Mouse (Mus musculus) stomach, embryonic 14.5 days (tissue): ENCODE data around the gene Gdi1. TPM values are rescaled to one million over a fixed set of nuclear protein-coding genes. Genes with fewer than 3 reads are reported as not detected.

ENCODE experiments used
- ATAC-seq: fragments of 200-750 bp; cut with Nextera tagmentation; 2 replicates; pipeline ENCODE4 v1.8.0; 2017; ENCODE audit warnings: low read depth, moderate TSS enrichment; ENCODE audit not compliant: insufficient number of reproducible peaks, insufficient read depth, low FRiP score
- H3K27ac ChIP-seq: fragments of 300-500 bp; sonication (generic); 2 replicates; pipeline ENCODE4 v1.5.1; 2014; ENCODE audit warnings: mild to moderate bottlenecking, low read length, moderate library complexity, mixed read lengths
- H3K27me3 ChIP-seq: fragments of 300-500 bp; sonication (generic); 2 replicates; pipeline ENCODE4 v1.6.1; 2014; ENCODE audit warnings: low read length, control low read depth, mixed read lengths; ENCODE audit not compliant: control insufficient read depth, insufficient read depth
- H3K36me3 ChIP-seq: fragments of 300-500 bp; sonication (generic); 2 replicates; pipeline ENCODE4 v1.6.1; 2014; ENCODE audit warnings: mild to moderate bottlenecking, control low read depth, low read length, moderate library complexity, mixed read lengths; ENCODE audit not compliant: control insufficient read depth, insufficient read depth
- H3K4me1 ChIP-seq: fragments of 300-500 bp; sonication (generic); 2 replicates; pipeline ENCODE4 v1.6.1; 2014; ENCODE audit warnings: low read length, control low read depth, mixed read lengths; ENCODE audit not compliant: control insufficient read depth, insufficient read depth
- H3K4me2 ChIP-seq: fragments of 300-500 bp; sonication (generic); replicated peaks from 2 replicates; pipeline ENCODE4 v1.6.1; 2014; ENCODE audit warnings: low read depth, low read length, control low read depth
- H3K4me3 ChIP-seq: fragments of 300-500 bp; sonication (generic); 2 replicates; pipeline ENCODE4 v1.5.1; 2014; ENCODE audit warnings: low read depth, low read length, control low read depth
- H3K9ac ChIP-seq: fragments of 300-500 bp; sonication (generic); replicated peaks from 2 replicates; pipeline ENCODE4 v1.6.1; 2014; ENCODE audit warnings: low read depth, mild to moderate bottlenecking, control low read depth, low read length, moderate library complexity, mixed read lengths
- H3K9me3 ChIP-seq: fragments of 300-500 bp; sonication (generic); 2 replicates; pipeline ENCODE4 v1.6.1; 2016; ENCODE audit warnings: low read depth, low read length, control low read depth; ENCODE audit not compliant: control insufficient read depth
- WGBS: fragments of 180-500 bp; shearing (Covaris S2); extraction: QIAGEN DNeasy Blood & Tissue Kit; methylation state at CpG from one replicate; pipeline ENCODE4 v1.1.7; 2014; 5-methylcytosine and 5-hydroxymethylcytosine counted together
- polyA plus RNA-seq: library from polyadenylated mRNA; unstranded; fragments of >200 nt; fragmentation: Nextera tagmentation; extraction: Ambion mirVana; gene quantifications from 2 replicates; pipeline ENCODE4 v1.2.1, GENCODE M21; 2014

Gene Gdi1
- polyA plus RNA-seq, 1 experiment from 2014 or later: 193 TPM

GRCm38 (mm10) chrX:74299721-74300120 is 5.1 kb upstream of the Gdi1 start:
- H3K9me3 ChIP-seq: no peaks in the 10 kb centered on the region
- 70% methylated on average over 3 of the region's 3 CpGs for WGBS
- H3K27me3 ChIP-seq: no peaks in the 10 kb centered on the region
- no peak overlapping the region for H3K27ac ChIP-seq
- H3K4me1 ChIP-seq: no peaks in the 10 kb centered on the region
- no peak overlapping the region for H3K4me3 ChIP-seq
- no peak overlapping the region for H3K9ac ChIP-seq
- H3K36me3 ChIP-seq: peaks cover 7% of the 10 kb centered on the region; the same call in 1 of the 2 replicates
- ATAC-seq: no peak
- no peak overlapping the region for H3K4me2 ChIP-seq

GRCm38 (mm10) chrX:74312540-74313464 is 8.0 kb downstream of the Gdi1 start, which contains the start of gene Fam50a:
TSS of gene Fam50a (plus strand) at chrX:74313033.
- H3K9me3 ChIP-seq: no peaks in the 10 kb centered on the region
- peaks cover 14% of the 10 kb centered on the region for H3K36me3 ChIP-seq
- WGBS: 17% methylated on average over 59 of the region's 59 CpGs
- peak within 1 kb of the TSS; percentile 55 for H3K4me3 ChIP-seq
- H3K4me1 ChIP-seq: no peaks in the 10 kb centered on the region
- H3K9ac ChIP-seq: peak within 1 kb of the TSS; percentile 53; the same call in 1 of the 2 replicates
- peak within 1 kb of the TSS; percentile 55; the same call in 1 of the 2 replicates for H3K27ac ChIP-seq
- ATAC-seq: peak; percentile 96
- H3K4me2 ChIP-seq: peak within 1 kb of the TSS; percentile 55
- no peaks in the 10 kb centered on the region for H3K27me3 ChIP-seq

- peak within 1 kb of the TSS; percentile 47 for H3K4me3 ChIP-seq
- H3K27ac ChIP-seq: no peak within 1 kb of the TSS
- H3K27me3 ChIP-seq: no peaks in the 10 kb centered on the region
- H3K9me3 ChIP-seq: no peaks in the 10 kb centered on the region
- WGBS: 14% methylated on average over 22 of the region's 30 CpGs
- peak within 1 kb of the TSS; percentile 42 for H3K9ac ChIP-seq
- peak; percentile 94 for ATAC-seq
- no peaks in the 10 kb centered on the region; the same call in 1 of the 2 replicates for H3K36me3 ChIP-seq
- H3K4me2 ChIP-seq: peak within 1 kb of the TSS; percentile 63
- H3K4me1 ChIP-seq: 0 out of 2 replicates have a peak, but pooled peaks cover 6% of the 10 kb centered on the region
Observed at GRCm38 (mm10) chrX:74328725-74329161, 23.9 kb downstream of the Gdi1 start, which contains the start of gene Plxna3. TSS of gene Plxna3 (plus strand) at chrX:74329066.

- ATAC-seq: no peak
- Histone ChIP-seq H3K27ac (no peak overlapping the region), H3K27me3 (no peaks in the 10 kb centered on the region), H3K4me1 (0 out of 2 replicates have a peak, but pooled peaks cover 6% of the 10 kb centered on the region), H3K4me3 (peak overlapping the region; percentile 47), H3K4me2 (peak overlapping the region; percentile 63), H3K36me3 (no peaks in the 10 kb centered on the region; the same call in 1 of the 2 replicates), H3K9me3 (no peaks in the 10 kb centered on the region), H3K9ac (peak overlapping the region; percentile 42)
- WGBS: 20% methylated on average over 10 of the region's 10 CpGs
Observed at GRCm38 (mm10) chrX:74329215-74329671, 24.4 kb downstream of the Gdi1 start.

- no peak for ATAC-seq
- Histone ChIP-seq H3K4me3 (peak overlapping the region; percentile 47), H3K27ac (no peak overlapping the region), H3K4me1 (0 out of 2 replicates have a peak, but pooled peaks cover 6% of the 10 kb centered on the region), H3K9me3 (no peaks in the 10 kb centered on the region), H3K27me3 (no peaks in the 10 kb centered on the region), H3K9ac (no peak overlapping the region), H3K36me3 (no peaks in the 10 kb centered on the region; the same call in 1 of the 2 replicates), H3K4me2 (peak overlapping the region; percentile 63)
- 34% methylated on average over 2 of the region's 2 CpGs for whole genome bisulfite sequencing
Observed at GRCm38 (mm10) chrX:74330166-74330930, 25.6 kb downstream of the Gdi1 start.

GRCm38 (mm10) chrX:74352645-74353466 is 48.1 kb downstream of the Gdi1 start:
- 25% methylated on average over 13 of the region's 13 CpGs for WGBS
- Histone ChIP-seq H3K9me3 (no peaks in the 10 kb centered on the region), H3K36me3 (no peaks in the 10 kb centered on the region), H3K4me1 (no peaks in the 10 kb centered on the region), H3K27ac (peak overlapping the region; percentile 27; the same call in 1 of the 2 replicates), H3K4me3 (peak overlapping the region; percentile 38), H3K27me3 (no peaks in the 10 kb centered on the region), H3K4me2 (peak overlapping the region; percentile 53), H3K9ac (peak overlapping the region; percentile 55)
- peak; percentile 6; the same call in 1 of the 2 replicates for ATAC-seq

- Histone ChIP-seq H3K9me3 (no peaks in the 10 kb centered on the region), H3K4me3 (peak within 1 kb of the TSS; percentile 38), H3K27me3 (no peaks in the 10 kb centered on the region), H3K4me2 (peak within 1 kb of the TSS; percentile 53), H3K4me1 (no peaks in the 10 kb centered on the region), H3K36me3 (no peaks in the 10 kb centered on the region), H3K9ac (peak within 1 kb of the TSS; percentile 55), H3K27ac (peak within 1 kb of the TSS; percentile 27; the same call in 1 of the 2 replicates)
- WGBS: 36% methylated on average over 12 of the region's 22 CpGs
- ATAC-seq: peak; percentile 78
Observed at GRCm38 (mm10) chrX:74353467-74353770, 48.6 kb downstream of the Gdi1 start, which contains the start of gene Lage3. TSS of gene Lage3 (minus strand) at chrX:74353618.
